Mouse (Mus musculus) MEL (cell line): ENCODE measurements around the gene Mia. TPM values are rescaled to one million over a fixed set of nuclear protein-coding genes. Genes with fewer than 3 reads are reported as not detected.

Experiments used
- DNase-seq: peaks from one replicate; pipeline ENCODE4 v3.0.0; 2011; ENCODE audit warnings: low read depth, low spot score
- H3K27ac ChIP-seq: 2 replicates; pipeline ENCODE4 v1.5.1; 2012; ENCODE audit warnings: low read depth, mild to moderate bottlenecking, control low read depth, low read length, moderate library complexity; ENCODE audit not compliant: control insufficient read depth
- H3K27me3 ChIP-seq, 2 experiments: fragments of 150-350 bp in 1 of 2; sonication (generic) in 1 of 2; 2 replicates each; pipeline ENCODE4 v1.6.1; 2012; ENCODE audit warnings: low read length in 2 of 2, mild to moderate bottlenecking in 2 of 2, improper control_type of control experiment in 1 of 2, moderate library complexity in 1 of 2; ENCODE audit not compliant: insufficient read depth in 2 of 2, control insufficient read depth in 1 of 2
- H3K36me3 ChIP-seq, 2 experiments: 2 replicates each; pipeline ENCODE4 v1.6.1; 2012 to 2014; ENCODE audit warnings: low read length in 2 of 2, improper control_type of control experiment in 1 of 2, inconsistent platforms in 1 of 2, mild to moderate bottlenecking in 1 of 2; ENCODE audit not compliant: insufficient read depth in 2 of 2, control insufficient read depth in 1 of 2
- H3K4me1 ChIP-seq, 2 experiments: fragments of 150-350 bp in 1 of 2; sonication (generic) in 1 of 2; 2 replicates each; pipeline ENCODE4 v1.6.1; 2012; ENCODE audit warnings: low read length in 2 of 2, improper control_type of control experiment in 1 of 2, mild to moderate bottlenecking in 1 of 2; ENCODE audit not compliant: insufficient read depth in 2 of 2, control insufficient read depth in 1 of 2
- H3K4me3 ChIP-seq, 2 experiments: fragments of 150-350 bp in 1 of 2; sonication (generic) in 1 of 2; 2 replicates each; pipeline ENCODE4 v1.5.1; 2012; ENCODE audit warnings: low read depth in 2 of 2, low read length in 2 of 2, mild to moderate bottlenecking in 2 of 2, moderate library complexity in 2 of 2, control low read depth in 1 of 2, improper control_type of control experiment in 1 of 2; ENCODE audit not compliant: control insufficient read depth in 1 of 2, insufficient read depth in 1 of 2
- H3K79me2 ChIP-seq: 2 replicates; pipeline ENCODE4 v1.6.1; 2012; ENCODE audit warnings: mild to moderate bottlenecking, low read length, moderate library complexity; ENCODE audit not compliant: control insufficient read depth, poor library complexity, insufficient read depth
- H3K9ac ChIP-seq: 2 replicates; pipeline ENCODE4 v1.6.1; 2012; ENCODE audit warnings: low read depth, mild to moderate bottlenecking, control low read depth, low read length, moderate library complexity; ENCODE audit not compliant: control insufficient read depth, poor library complexity, severe bottlenecking
- H3K9me3 ChIP-seq: fragments of 150-350 bp; sonication (generic); replicated peaks from 2 replicates; pipeline ENCODE4 v1.6.1; 2012; ENCODE audit warnings: mild to moderate bottlenecking, low read length, improper control_type of control experiment, moderate library complexity; ENCODE audit not compliant: insufficient read depth
- CTCF ChIP-seq, 3 experiments: IDR thresholded peaks in 2 of 3; conservative IDR thresholded peaks in 1 of 3; 2 replicates each; pipeline ENCODE4 v1.5.1; 2011 to 2012; ENCODE audit warnings: low read length in 3 of 3, low read depth in 2 of 3, mild to moderate bottlenecking in 2 of 3, improper control_type of control experiment in 1 of 3, inconsistent platforms in 1 of 3, mixed read lengths in 1 of 3, moderate library complexity in 1 of 3; ENCODE audit not compliant: control insufficient read depth in 1 of 3, insufficient read depth in 1 of 3, poor library complexity in 1 of 3, severe bottlenecking in 1 of 3
- ETS1 ChIP-seq: IDR thresholded peaks from 2 replicates; pipeline ENCODE4 v1.6.1; 2012; ENCODE audit warnings: low read depth, mild to moderate bottlenecking, inconsistent platforms, low read length, improper control_type of control experiment, moderate library complexity
- GABPA ChIP-seq: IDR thresholded peaks from 2 replicates; pipeline ENCODE4 v1.6.1; 2012; ENCODE audit warnings: low read depth, mild to moderate bottlenecking, inconsistent platforms, low read length, improper control_type of control experiment, moderate library complexity
- GATA1 ChIP-seq: IDR thresholded peaks from 2 replicates; pipeline ENCODE4 v1.6.1; 2011; ENCODE audit warnings: low read depth, low read length, improper control_type of control experiment
- KAT2A ChIP-seq: conservative IDR thresholded peaks from 2 replicates; pipeline ENCODE4 v1.6.1; 2012; ENCODE audit warnings: low read depth, low read length, improper control_type of control experiment, inconsistent platforms
- MAFK ChIP-seq: IDR thresholded peaks from 2 replicates; pipeline ENCODE4 v1.6.1; 2011; ENCODE audit warnings: low read depth, mild to moderate bottlenecking, low read length, improper control_type of control experiment, borderline replicate concordance
- MAX ChIP-seq: IDR thresholded peaks from 2 replicates; pipeline ENCODE4 v1.6.1; 2011; ENCODE audit warnings: low read length, improper control_type of control experiment
- MXI1 ChIP-seq: IDR thresholded peaks from 2 replicates; pipeline ENCODE4 v1.6.1; 2011; ENCODE audit warnings: mild to moderate bottlenecking, low read depth, low read length, improper control_type of control experiment
- MYB ChIP-seq: IDR thresholded peaks from 2 replicates; pipeline ENCODE4 v1.6.1; 2011; ENCODE audit warnings: mild to moderate bottlenecking, low read depth, low read length, improper control_type of control experiment
- NELFE ChIP-seq: IDR thresholded peaks from 2 replicates; pipeline ENCODE4 v1.6.1; 2011; ENCODE audit warnings: low read depth, low read length, improper control_type of control experiment
- NRF1 ChIP-seq: IDR thresholded peaks from 2 replicates; pipeline ENCODE4 v1.6.1; 2014; ENCODE audit warnings: low read depth, mild to moderate bottlenecking, inconsistent platforms, low read length, improper control_type of control experiment, moderate library complexity; ENCODE audit not compliant: poor library complexity, insufficient read depth, severe bottlenecking
- POLR2A ChIP-seq, 2 experiments: IDR thresholded peaks; 2 replicates each; pipeline ENCODE4 v1.6.1; 2011 to 2012; ENCODE audit warnings: low read length in 2 of 2, mild to moderate bottlenecking in 2 of 2, control low read depth in 1 of 2, improper control_type of control experiment in 1 of 2, low read depth in 1 of 2, moderate library complexity in 1 of 2; ENCODE audit not compliant: control insufficient read depth in 1 of 2, insufficient read depth in 1 of 2, poor library complexity in 1 of 2
- POLR2AphosphoS2 ChIP-seq: IDR thresholded peaks from 2 replicates; pipeline ENCODE4 v1.6.1; 2011; ENCODE audit warnings: low read length, improper control_type of control experiment
- POLR2AphosphoS5 ChIP-seq: IDR thresholded peaks from 2 replicates; pipeline ENCODE4 v1.6.1; 2012; ENCODE audit warnings: low read depth, borderline replicate concordance, mild to moderate bottlenecking, inconsistent platforms, low read length, moderate library complexity, mixed read lengths
- RAD21 ChIP-seq: IDR thresholded peaks from 2 replicates; pipeline ENCODE4 v1.6.1; 2011; ENCODE audit warnings: mild to moderate bottlenecking, low read depth, low read length, improper control_type of control experiment
- RCOR1 ChIP-seq: IDR thresholded peaks from 2 replicates; pipeline ENCODE4 v1.6.1; 2012; ENCODE audit warnings: low read depth, mild to moderate bottlenecking, inconsistent platforms, low read length, improper control_type of control experiment
- SMC3 ChIP-seq: IDR thresholded peaks from 2 replicates; pipeline ENCODE4 v1.6.1; 2011; ENCODE audit warnings: low read depth, low read length, improper control_type of control experiment
- TBP ChIP-seq: IDR thresholded peaks from 2 replicates; pipeline ENCODE4 v1.8.0; 2011; ENCODE audit warnings: low read depth, low read length, improper control_type of control experiment
- TCF12 ChIP-seq: IDR thresholded peaks from 2 replicates; pipeline ENCODE4 v1.6.1; 2014; ENCODE audit warnings: low read depth, mild to moderate bottlenecking, inconsistent platforms, low read length, improper control_type of control experiment, moderate library complexity
- UBTF ChIP-seq: IDR thresholded peaks from 2 replicates; pipeline ENCODE4 v1.6.1; 2012; ENCODE audit warnings: low read depth, mild to moderate bottlenecking, inconsistent platforms, low read length, improper control_type of control experiment, moderate library complexity, borderline replicate concordance; ENCODE audit not compliant: insufficient read depth
- USF1 ChIP-seq: IDR thresholded peaks from 2 replicates; pipeline ENCODE4 v1.6.1; 2014; ENCODE audit warnings: low read depth, mild to moderate bottlenecking, inconsistent platforms, low read length, improper control_type of control experiment, moderate library complexity
- USF2 ChIP-seq, 2 experiments: IDR thresholded peaks; 2 replicates each; pipeline ENCODE4 v1.6.1; 2011 to 2012; ENCODE audit warnings: improper control_type of control experiment in 2 of 2, low read length in 2 of 2, borderline replicate concordance in 1 of 2, inconsistent platforms in 1 of 2, low read depth in 1 of 2, mild to moderate bottlenecking in 1 of 2; ENCODE audit not compliant: insufficient read depth in 1 of 2
- ZC3H11A ChIP-seq: IDR thresholded peaks from 2 replicates; pipeline ENCODE4 v1.6.1; 2012; ENCODE audit warnings: low read depth, mild to moderate bottlenecking, inconsistent platforms, low read length, improper control_type of control experiment
- ZKSCAN1 ChIP-seq: IDR thresholded peaks from 2 replicates; pipeline ENCODE4 v1.6.1; 2012; ENCODE audit warnings: low read depth, mild to moderate bottlenecking, inconsistent platforms, low read length, improper control_type of control experiment, moderate library complexity
- ZMIZ1 ChIP-seq: IDR thresholded peaks from 2 replicates; pipeline ENCODE4 v1.6.1; 2012; ENCODE audit warnings: low read depth, mild to moderate bottlenecking, inconsistent platforms, low read length, improper control_type of control experiment, moderate library complexity
- ZNF384 ChIP-seq: IDR thresholded peaks from 2 replicates; pipeline ENCODE4 v1.6.1; 2012; ENCODE audit warnings: low read depth, mild to moderate bottlenecking, inconsistent platforms, low read length, improper control_type of control experiment
- polyA plus RNA-seq, 2 experiments: library from polyadenylated mRNA; stranded (reverse) in 1 of 2; unstranded in 1 of 2; fragments of >175 nt in 1 of 2; fragments of >200 nt in 1 of 2; gene quantifications; 2 replicates each; pipeline versions ENCODE4 v1.2.1 to v1.2.4; 2012; ENCODE audit warnings: low replicate concordance in 2 of 2, low read depth in 1 of 2; ENCODE audit not compliant: insufficient read length in 2 of 2, insufficient read depth in 1 of 2, missing spikeins in 1 of 2
- total RNA-seq: library from RNA; depleted of rRNA; stranded (reverse); fragments of 300-350 nt; gene quantifications from 2 replicates; pipeline ENCODE4 v1.2.3, GENCODE M21; 2012

Gene Mia
- total and polyA plus RNA-seq, 3 experiments = 2.1 to 2.8 TPM; not detected in 1

DNA sequence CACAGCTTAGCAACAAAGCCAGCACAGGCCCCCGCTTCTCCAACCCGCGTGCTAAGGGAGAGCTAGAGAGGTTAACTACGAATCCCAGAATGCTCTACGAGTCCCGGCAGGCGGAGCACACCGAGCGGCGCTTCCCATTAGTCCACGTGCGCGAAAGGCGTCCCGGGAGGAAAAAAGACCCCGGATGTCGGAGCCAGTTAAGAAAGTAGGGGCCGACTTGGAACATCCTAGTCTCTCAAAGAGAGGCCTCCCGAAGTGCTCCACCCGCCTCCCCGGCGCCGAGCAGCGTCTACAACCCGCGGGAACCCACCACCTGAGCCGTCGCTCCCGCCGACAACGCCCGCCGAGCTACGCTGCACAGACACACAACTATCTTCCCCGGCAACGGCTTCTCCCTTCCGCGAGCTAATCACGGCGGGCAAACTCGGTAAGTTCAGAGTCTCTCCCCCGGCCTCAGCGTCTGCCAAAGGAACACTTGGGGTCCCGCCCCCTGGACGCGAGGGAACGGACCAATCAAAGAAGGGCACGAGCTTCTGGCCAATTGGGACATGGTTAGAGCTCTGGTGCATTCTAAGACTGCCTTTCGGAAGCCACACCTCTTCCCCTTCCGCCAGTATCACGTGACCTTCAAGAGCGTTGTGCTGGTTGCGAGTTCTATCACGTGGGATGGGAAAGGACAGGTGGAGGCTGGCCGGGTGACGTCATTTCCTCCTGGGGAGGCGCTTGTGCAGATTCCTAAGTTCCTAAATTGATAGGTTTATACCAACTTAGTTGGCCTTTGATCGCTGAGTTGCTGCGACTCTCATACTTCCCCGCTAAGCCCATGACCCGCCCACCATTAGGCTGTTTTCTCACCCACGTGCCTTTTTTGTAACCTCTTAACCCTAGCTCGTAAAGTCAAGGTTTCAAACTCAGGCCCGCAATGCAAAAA, 15.0 kb upstream of the Mia start, which contains the start of the genes BC024978 and Snrpa (continued):
- no peak for TF ChIP-seq ZNF384
- no peak for TF ChIP-seq POLR2AphosphoS5
- TF ChIP-seq MXI1 = peak; percentile 96
- TF ChIP-seq ZKSCAN1 = no peak
- TF ChIP-seq RAD21 = no peak
- TF ChIP-seq SMC3 = no peak
- TF ChIP-seq ZMIZ1 = peak; percentile 66
- TF ChIP-seq POLR2A (IDR thresholded peaks at IDR 0.05; ENCODE audit: control insufficient read depth in 1 of 2, insufficient read depth in 1 of 2, low read depth in 1 of 2, low read length in 2 of 2, poor library complexity in 1 of 2) = peak; percentile 90 to 91
- TF ChIP-seq TCF12 = peak; percentile 41
- peak; percentile 100 for TF ChIP-seq USF1
- no peak for TF ChIP-seq MYB
- TF ChIP-seq NELFE = peak; percentile 85
- TF ChIP-seq GABPA = no peak
- TF ChIP-seq ZC3H11A = no peak
- no peak for TF ChIP-seq RCOR1
- peak; percentile 99 for TF ChIP-seq MAX
- peak; percentile 77; the same call in 1 of the 2 replicates for TF ChIP-seq KAT2A
- TF ChIP-seq, all 39 proteins: peak for 21

- Histone ChIP-seq H3K27me3 (no peaks in the 10 kb centered on the region), H3K36me3 (peaks cover 16 to 26% of the 10 kb centered on the region in 2 experiments), H3K9me3 (no peaks in the 10 kb centered on the region), H3K4me1 (peaks cover 6 to 14% of the 10 kb centered on the region in 2 experiments; a peak in 3 of 4 replicates), H3K4me3 (no peak overlapping the region), H3K27ac (no peak overlapping the region), H3K9ac (no peak overlapping the region), H3K79me2 (peaks cover 29% of the 10 kb centered on the region)
- TF ChIP-seq ETS1 (no peak), USF2 (IDR thresholded peaks at IDR 0.05; ENCODE audit: borderline replicate concordance in 1 of 2, insufficient read depth in 1 of 2, low read depth in 1 of 2, low read length in 2 of 2) (no peak), CTCF (IDR thresholded peaks at IDR 0.05 in 2 of 3, conservative IDR thresholded peaks at IDR 0.05 in 1 of 3; ENCODE audit: control insufficient read depth in 1 of 3, insufficient read depth in 1 of 3, low read depth in 2 of 3, low read length in 3 of 3, poor library complexity in 1 of 3, severe bottlenecking in 1 of 3) (no peak), ZKSCAN1 (no peak), USF1 (no peak), GATA1 (no peak), NELFE (no peak), UBTF (no peak), TBP (no peak), MYB (no peak), POLR2A (IDR thresholded peaks at IDR 0.05; ENCODE audit: control insufficient read depth in 1 of 2, insufficient read depth in 1 of 2, low read depth in 1 of 2, low read length in 2 of 2, poor library complexity in 1 of 2) (no peak), ZNF384 (no peak), POLR2AphosphoS2 (no peak), TCF12 (no peak), MAFK (no peak), NRF1 (no peak), SMC3 (no peak), GABPA (no peak)
- DNase-seq = no peak
These were observed 12.8 kb upstream of the Mia start for GRCm38 (mm10) chr7:27193731-27194130.
